Mouse (Mus musculus) embryonic facial prominence, embryonic 10.5 days (tissue): ENCODE results near the gene Slc9a8. TPM values are rescaled to one million over a fixed set of nuclear protein-coding genes. Genes with fewer than 3 reads are reported as not detected.
A peak's percentile ranks its signal among the peaks of the same experiment; 100 is the strongest.

Source experiments
- DNase-seq: peaks from one replicate; pipeline ENCODE4 v3.0.0-alpha.2; 2017; ENCODE audit warnings: low spot score
- H3K27ac ChIP-seq: fragments of 300-500 bp; sonication (generic); replicated peaks from 2 replicates; pipeline ENCODE4 v1.5.1; 2016; ENCODE audit warnings: mild to moderate bottlenecking
- H3K27me3 ChIP-seq: fragments of 300-500 bp; sonication (generic); replicated peaks from 2 replicates; pipeline ENCODE4 v1.6.1; 2016; ENCODE audit warnings: low read depth, mild to moderate bottlenecking; ENCODE audit not compliant: poor library complexity, severe bottlenecking
- H3K36me3 ChIP-seq: fragments of 300-500 bp; sonication (generic); replicated peaks from 2 replicates; pipeline ENCODE4 v1.6.1; 2016; ENCODE audit warnings: mild to moderate bottlenecking, moderate library complexity
- H3K4me1 ChIP-seq: fragments of 300-500 bp; sonication (generic); 2 replicates; pipeline ENCODE4 v1.6.1; 2016
- H3K4me3 ChIP-seq: fragments of 300-500 bp; sonication (generic); 2 replicates; pipeline ENCODE4 v1.5.1; 2016; ENCODE audit warnings: mild to moderate bottlenecking, moderate library complexity
- H3K9me3 ChIP-seq: fragments of 300-500 bp; sonication (generic); 2 replicates; pipeline ENCODE4 v1.6.1; 2016; ENCODE audit warnings: mild to moderate bottlenecking
- WGBS: fragments of 180-500 bp; shearing (Covaris S2); methylation state at CpG from one replicate; pipeline ENCODE4 v1.1.7; 2016; 5-methylcytosine and 5-hydroxymethylcytosine counted together
- polyA plus RNA-seq: library from polyadenylated mRNA; unstranded; fragments of >200 nt; fragmentation: Nextera tagmentation; extraction: Ambion mirVana; gene quantifications from 2 replicates; pipeline ENCODE4 v1.2.1, GENCODE M21; 2016

Gene Slc9a8
- polyA plus RNA-seq, 1 experiment from 2014 or later, result 25.9 TPM

DNA sequence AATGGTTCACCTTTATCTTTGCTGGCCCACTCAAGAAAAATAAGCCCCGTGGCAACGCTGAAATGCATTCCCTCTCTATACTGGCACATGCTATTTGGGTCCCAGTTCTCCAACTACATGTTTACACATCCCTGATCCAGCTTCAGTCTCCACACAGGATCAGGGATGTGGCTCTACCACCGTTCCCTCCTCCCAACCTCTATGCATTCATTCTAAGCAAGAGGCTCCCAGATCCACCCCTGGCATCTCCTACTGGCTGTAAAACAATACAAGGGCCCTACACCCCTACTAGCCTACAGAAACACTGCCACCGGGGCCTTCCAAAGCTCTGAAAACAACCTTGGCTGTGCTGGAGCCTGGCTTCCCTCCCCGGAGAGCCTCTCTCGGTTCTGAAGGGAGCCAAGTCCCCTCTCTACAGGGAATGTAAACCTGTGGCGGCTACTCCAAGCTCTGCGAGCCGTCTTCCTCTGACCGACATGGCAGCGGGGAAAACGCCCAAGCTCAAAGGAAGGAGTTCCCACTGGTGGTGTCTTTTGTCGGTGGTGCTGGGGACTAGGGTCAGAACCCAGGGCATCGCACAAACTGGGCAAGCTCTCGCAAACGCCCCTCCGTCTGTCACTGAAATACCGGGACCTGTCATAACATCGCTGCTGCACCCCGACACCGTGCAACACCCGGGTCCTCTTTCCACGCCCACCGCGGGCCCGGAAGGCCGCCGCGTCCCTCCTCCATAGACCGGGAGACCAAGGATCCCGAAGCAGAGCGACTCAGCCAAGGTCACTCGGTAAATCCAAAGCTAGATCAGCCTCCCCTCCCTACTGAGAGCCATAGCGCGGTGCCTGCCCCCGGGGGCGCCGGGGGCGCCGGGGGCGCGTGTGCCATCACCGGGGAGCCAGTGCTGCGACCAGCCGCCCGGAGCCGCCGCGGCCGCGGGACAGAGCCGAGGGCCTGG, 70.5 kb downstream of the Slc9a8 start, which contains the start of gene Rnf114:
Gene Rnf114 (plus strand): TSS at position 889 of the 952 bp plus-strand sequence.
- Histone ChIP-seq H3K27ac (peak within 1 kb of the TSS; percentile 96), H3K4me3 (peak within 1 kb of the TSS; percentile 95), H3K4me1 (peaks cover 32% of the 10 kb centered on the region), H3K9me3 (no peaks in the 10 kb centered on the region), H3K27me3 (no peaks in the 10 kb centered on the region), H3K36me3 (peaks cover 30% of the 10 kb centered on the region)
- no peak for DNase-seq
- 4% methylated on average over 52 of the region's 52 CpGs for WGBS

GRCm38 (mm10) chr2:167492713-167493636, 71.5 kb downstream of the Slc9a8 start, which contains the start of gene Spata2:
Spata2 (minus strand) TSS chr2:167492887.
- peak within 1 kb of the TSS; percentile 96 for H3K27ac ChIP-seq
- H3K4me3 ChIP-seq, result peak within 1 kb of the TSS; percentile 95
- no peaks in the 10 kb centered on the region for H3K9me3 ChIP-seq
- 2% methylated on average over 63 of the region's 63 CpGs for WGBS
- peaks cover 32% of the 10 kb centered on the region for H3K4me1 ChIP-seq
- peak; percentile 91 for DNase-seq
- peaks cover 20% of the 10 kb centered on the region for H3K36me3 ChIP-seq
- H3K27me3 ChIP-seq, result no peaks in the 10 kb centered on the region

GRCm38 (mm10) chr2:167496437-167496836, 74.9 kb downstream of the Slc9a8 start:
- Histone ChIP-seq H3K4me3 (no peak overlapping the region), H3K36me3 (peaks cover 11% of the 10 kb centered on the region; the same call in 1 of the 2 replicates), H3K27ac (no peak overlapping the region), H3K4me1 (peaks cover 17% of the 10 kb centered on the region), H3K27me3 (no peaks in the 10 kb centered on the region), H3K9me3 (no peaks in the 10 kb centered on the region)
- DNase-seq, result no peak
- WGBS, result 87% methylated on average over 7 of the region's 7 CpGs

- Histone ChIP-seq H3K9me3 (no peaks in the 10 kb centered on the region), H3K27me3 (no peaks in the 10 kb centered on the region), H3K36me3 (peaks cover 11% of the 10 kb centered on the region; the same call in 1 of the 2 replicates), H3K4me3 (no peak overlapping the region), H3K4me1 (peaks cover 9% of the 10 kb centered on the region), H3K27ac (no peak overlapping the region)
- 75% methylated on average over 5 of the region's 5 CpGs for WGBS
- DNase-seq, result peak; percentile 31
These were observed 75.8 kb downstream of the Slc9a8 start for GRCm38 (mm10) chr2:167497272-167497671.

GRCm38 (mm10) chr2:167502554-167503252, 81.2 kb downstream of the Slc9a8 start:
- WGBS, result 48% methylated on average over 13 of the region's 13 CpGs
- Histone ChIP-seq H3K27ac (peak overlapping the region; percentile 98), H3K9me3 (no peaks in the 10 kb centered on the region), H3K36me3 (peaks cover 32% of the 10 kb centered on the region), H3K4me3 (peak overlapping the region; percentile 98), H3K4me1 (peaks cover 34% of the 10 kb centered on the region), H3K27me3 (no peaks in the 10 kb centered on the region)
- no peak for DNase-seq

DNA sequence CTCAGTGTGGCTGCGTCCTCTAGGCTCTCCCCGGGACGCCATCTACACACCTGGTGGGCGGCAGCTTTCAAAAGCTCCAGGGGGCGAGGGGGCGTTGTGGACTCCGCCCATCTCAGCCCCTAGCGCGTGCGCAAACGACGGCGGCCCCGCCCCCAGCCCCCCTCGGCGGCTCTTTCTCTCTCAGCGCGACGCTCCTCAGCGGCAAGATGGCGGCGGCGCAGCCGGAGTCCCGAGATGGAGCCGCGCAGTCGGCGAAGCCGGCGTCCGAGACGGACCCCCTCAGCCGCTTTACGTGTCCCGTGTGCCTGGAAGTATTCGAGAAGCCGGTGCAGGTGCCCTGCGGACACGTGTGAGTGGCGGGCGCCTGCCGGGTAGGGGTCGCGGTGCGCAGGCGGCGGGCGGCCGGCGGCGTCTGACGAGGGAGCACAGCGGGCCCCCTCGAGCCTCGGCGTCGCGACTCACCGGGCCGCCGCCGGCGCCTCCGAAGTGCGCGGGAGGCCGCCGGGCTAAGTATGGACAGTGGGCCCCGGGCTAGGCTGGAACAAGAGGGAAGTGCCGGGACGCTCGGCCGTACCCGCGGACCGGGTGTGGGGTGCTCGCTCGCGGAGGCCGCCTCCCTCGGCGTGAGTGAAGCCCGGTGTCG, 81.9 kb downstream of the Slc9a8 start:
- no peaks in the 10 kb centered on the region for H3K9me3 ChIP-seq
- peaks cover 34% of the 10 kb centered on the region for H3K4me1 ChIP-seq
- H3K4me3 ChIP-seq, result peak overlapping the region; percentile 98
- peak overlapping the region; percentile 98 for H3K27ac ChIP-seq
- under 1% methylated on average over 85 of the region's 85 CpGs for WGBS
- peak; percentile 95 for DNase-seq
- no peaks in the 10 kb centered on the region for H3K27me3 ChIP-seq
- H3K36me3 ChIP-seq, result peaks cover 39% of the 10 kb centered on the region

DNA sequence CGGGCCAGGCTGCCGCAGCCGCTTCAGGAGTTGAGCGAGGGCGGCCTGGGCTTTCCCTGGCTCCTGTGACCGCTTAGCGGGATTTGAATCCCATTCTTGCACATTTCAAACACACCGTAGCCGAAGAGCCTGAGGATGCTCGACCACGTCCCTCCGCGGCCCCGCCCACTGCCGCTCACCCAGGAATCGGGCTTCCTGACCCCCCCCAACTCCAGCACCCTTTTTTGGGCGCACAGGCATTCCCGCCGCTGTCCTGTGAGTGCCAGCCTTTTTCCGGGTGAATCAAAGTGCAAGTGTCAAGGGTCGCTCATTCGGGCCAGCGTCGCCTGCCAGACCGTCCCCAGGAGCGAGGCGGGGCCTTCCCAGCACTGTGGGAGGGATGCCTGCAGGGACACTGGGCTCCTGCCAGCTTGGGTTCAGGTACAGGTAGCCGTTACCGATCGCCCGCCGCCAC, 82.4 kb downstream of the Slc9a8 start:
- Histone ChIP-seq H3K36me3 (peaks cover 44% of the 10 kb centered on the region), H3K27ac (peak overlapping the region; percentile 98)
- under 1% methylated on average over 32 of the region's 32 CpGs for WGBS

DNA sequence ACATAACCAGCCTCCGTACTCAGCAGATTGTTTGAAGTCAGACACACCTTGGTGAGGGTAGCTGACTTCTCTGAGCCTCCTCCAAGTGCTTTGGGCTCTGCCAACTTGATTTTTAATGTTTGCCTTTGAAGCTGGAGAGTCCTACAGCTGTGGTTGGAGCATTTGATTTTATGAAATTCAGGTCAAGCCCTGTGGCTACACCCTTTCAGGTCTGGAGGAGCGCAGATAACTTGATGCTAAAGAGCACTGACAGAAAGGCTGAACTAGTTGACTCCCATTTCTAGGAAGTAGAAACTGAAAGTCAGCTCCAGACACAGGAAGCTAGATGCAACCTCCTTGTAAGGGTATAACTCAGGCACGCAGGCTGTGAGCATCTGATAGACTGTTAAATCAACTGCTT, 83.6 kb downstream of the Slc9a8 start:
- H3K27me3 ChIP-seq, result no peaks in the 10 kb centered on the region
- no peaks in the 10 kb centered on the region for H3K9me3 ChIP-seq
- peaks cover 56% of the 10 kb centered on the region for H3K36me3 ChIP-seq
- H3K4me3 ChIP-seq, result peak overlapping the region; percentile 98; the same call in 1 of the 2 replicates
- WGBS, result 89% methylated on average over 3 of the region's 3 CpGs
- no peak overlapping the region for H3K27ac ChIP-seq
- H3K4me1 ChIP-seq, result peaks cover 34% of the 10 kb centered on the region
- DNase-seq, result no peak

More for the DNA sequence above, 82.4 kb downstream of the Slc9a8 start:
- Histone ChIP-seq H3K4me3 (peak overlapping the region; percentile 98), H3K27me3 (no peaks in the 10 kb centered on the region), H3K4me1 (peaks cover 34% of the 10 kb centered on the region), H3K9me3 (no peaks in the 10 kb centered on the region)
- peak; percentile 58 for DNase-seq

- no peak overlapping the region for H3K27ac ChIP-seq
- WGBS, result 94% methylated on average over 10 of the region's 10 CpGs
- no peak overlapping the region for H3K4me3 ChIP-seq
- peaks cover 72% of the 10 kb centered on the region for H3K36me3 ChIP-seq
- peaks cover 34% of the 10 kb centered on the region for H3K4me1 ChIP-seq
- DNase-seq, result no peak
- H3K9me3 ChIP-seq, result no peaks in the 10 kb centered on the region
- no peaks in the 10 kb centered on the region for H3K27me3 ChIP-seq
These were observed 85.2 kb downstream of the Slc9a8 start for GRCm38 (mm10) chr2:167506546-167507260.

GRCm38 (mm10) chr2:167507719-167508385, 86.3 kb downstream of the Slc9a8 start:
- WGBS, result 93% methylated on average over 3 of the region's 3 CpGs
- H3K27me3 ChIP-seq, result no peaks in the 10 kb centered on the region
- H3K36me3 ChIP-seq, result peaks cover 83% of the 10 kb centered on the region

More at GRCm38 (mm10) chr2:167507719-167508385, 86.3 kb downstream of the Slc9a8 start:
- no peak overlapping the region for H3K4me3 ChIP-seq
- no peaks in the 10 kb centered on the region for H3K9me3 ChIP-seq
- no peak overlapping the region for H3K27ac ChIP-seq
- H3K4me1 ChIP-seq, result peaks cover 30% of the 10 kb centered on the region
- DNase-seq, result no peak
